Mouse (Mus musculus) lung, adult 2 months (tissue): ENCODE results near the gene Il17rb.

Experiments
- CTCF ChIP-seq: fragments of 200-500 bp; IDR thresholded peaks from 2 replicates; pipeline ENCODE4 v1.5.1; 2011; ENCODE audit warnings: mild to moderate bottlenecking, low read length, control low read depth; ENCODE audit not compliant: insufficient read depth
- POLR2A ChIP-seq: fragments of 200-500 bp; IDR thresholded peaks from 2 replicates; pipeline ENCODE4 v1.6.1; 2011; ENCODE audit warnings: low read depth, mild to moderate bottlenecking, control low read depth, low read length, borderline replicate concordance; ENCODE audit errors: extremely low read depth

DNA sequence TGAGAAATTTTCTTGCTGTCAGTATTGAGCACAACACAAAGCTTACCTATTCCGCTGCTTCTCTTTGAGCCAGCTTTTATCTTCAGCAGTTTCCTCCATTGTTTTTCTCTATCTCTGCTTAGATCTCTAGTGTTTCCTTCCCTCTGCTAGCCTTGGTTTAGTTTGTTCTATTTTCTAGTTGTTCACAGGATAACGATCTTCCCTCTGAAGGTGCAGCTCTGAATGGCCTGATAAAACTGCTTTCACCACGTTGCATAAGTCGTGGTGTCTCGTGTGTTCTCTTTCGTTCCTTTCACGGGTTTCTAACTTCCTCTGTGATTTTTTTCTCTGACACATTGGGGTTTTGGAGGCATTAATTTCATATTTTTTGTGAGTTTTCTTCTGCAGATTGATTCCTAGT lies 15.7 kb upstream of the Il17rb start:
- TF ChIP-seq CTCF (no peak), POLR2A (no peak)
